Mouse (Mus musculus): ENCODE measurements at regions not wholly inside any gene's neighbourhood (a gene's known extent, or its start where the extent isn't known, plus 50 kb on each side); places are given as distances from the start of the nearest gene placed in this dataset.

DNA sequence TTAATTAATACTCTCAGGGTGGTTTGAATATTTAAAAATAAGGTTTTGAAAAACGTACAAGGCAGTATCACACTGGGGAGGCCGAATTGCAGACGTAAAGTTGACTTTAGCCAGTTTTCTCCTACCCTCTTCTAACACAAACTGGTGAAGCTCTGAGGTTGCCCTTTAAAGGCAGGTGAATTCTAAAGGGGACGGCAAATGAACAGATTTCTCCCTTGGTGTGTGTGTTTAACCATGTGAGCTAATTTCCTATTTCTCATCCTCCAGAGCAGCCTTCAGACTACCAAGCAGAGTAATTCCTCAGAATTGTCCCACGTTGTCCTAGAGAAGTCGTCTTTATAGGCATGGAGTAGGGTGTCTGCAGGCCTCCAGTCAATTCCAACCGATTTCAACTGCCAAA, 143.1 kb upstream of the Adgrl4 start:
- Histone ChIP-seq H3K9ac (ENCODE audit: low read length) (no peak overlapping the region), H3K4me2 (ENCODE audit: low read depth) (no peak overlapping the region), H3K36me3 (ENCODE audit: control insufficient read depth, insufficient read depth, low read length) (no peaks in the 10 kb centered on the region), H3K27ac (ENCODE audit: low read depth, low read length) (no peak overlapping the region), H3K4me3 (ENCODE audit: low read depth, low read length) (no peak overlapping the region), H3K27me3 (ENCODE audit: control insufficient read depth, insufficient read depth, low read length) (no peaks in the 10 kb centered on the region), H3K9me3 (ENCODE audit: control insufficient read depth, low read length) (no peaks in the 10 kb centered on the region), H3K4me1 (ENCODE audit: control insufficient read depth, insufficient read depth, low read length) (peaks cover 3% of the 10 kb centered on the region; the same call in 1 of the 2 replicates)
- DNase-seq (ENCODE audit: low spot score) (no peak), ATAC-seq (ENCODE audit: insufficient read depth, low FRiP score, low TSS enrichment) (no peak)
- WGBS: 76% methylated on average over 7 of the region's 7 CpGs

DNA sequence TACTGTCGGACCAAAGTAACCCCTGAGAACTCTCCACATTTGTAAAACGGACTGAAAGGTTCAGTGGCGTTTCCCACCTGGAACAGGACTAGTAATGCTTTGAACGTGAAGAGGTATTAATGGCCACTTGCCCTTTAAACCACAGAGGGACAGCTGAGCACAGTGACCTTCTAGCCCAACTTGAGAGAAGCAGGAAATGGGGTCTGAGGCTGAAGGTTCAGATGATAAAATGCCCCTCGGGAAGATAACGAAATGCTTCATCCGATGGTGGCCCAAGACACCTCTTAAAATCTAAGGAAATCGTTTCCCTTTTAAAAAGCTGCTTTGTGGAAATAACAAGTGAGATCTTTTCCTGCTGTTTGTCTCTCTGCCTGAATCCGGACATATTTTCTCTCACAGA, 142.7 kb upstream of the Adgrl4 start:
- no peaks in the 10 kb centered on the region for H3K36me3 ChIP-seq (ENCODE audit: control insufficient read depth, insufficient read depth, low read length)
- ATAC-seq (ENCODE audit: insufficient read depth, low FRiP score, low TSS enrichment): no peak
- no peak overlapping the region for H3K4me3 ChIP-seq (ENCODE audit: low read depth, low read length)
- H3K9ac ChIP-seq (ENCODE audit: low read length): no peak overlapping the region
- no peaks in the 10 kb centered on the region for H3K27me3 ChIP-seq (ENCODE audit: control insufficient read depth, insufficient read depth, low read length)
- H3K9me3 ChIP-seq (ENCODE audit: control insufficient read depth, low read length): no peaks in the 10 kb centered on the region
- 70% methylated on average over 9 of the region's 9 CpGs for WGBS
- no peak overlapping the region for H3K4me2 ChIP-seq (ENCODE audit: low read depth)
- DNase-seq (ENCODE audit: low spot score): no peak
- H3K27ac ChIP-seq (ENCODE audit: low read depth, low read length): no peak overlapping the region
- H3K4me1 ChIP-seq (ENCODE audit: control insufficient read depth, insufficient read depth, low read length): peaks cover 3% of the 10 kb centered on the region; the same call in 1 of the 2 replicates

DNA sequence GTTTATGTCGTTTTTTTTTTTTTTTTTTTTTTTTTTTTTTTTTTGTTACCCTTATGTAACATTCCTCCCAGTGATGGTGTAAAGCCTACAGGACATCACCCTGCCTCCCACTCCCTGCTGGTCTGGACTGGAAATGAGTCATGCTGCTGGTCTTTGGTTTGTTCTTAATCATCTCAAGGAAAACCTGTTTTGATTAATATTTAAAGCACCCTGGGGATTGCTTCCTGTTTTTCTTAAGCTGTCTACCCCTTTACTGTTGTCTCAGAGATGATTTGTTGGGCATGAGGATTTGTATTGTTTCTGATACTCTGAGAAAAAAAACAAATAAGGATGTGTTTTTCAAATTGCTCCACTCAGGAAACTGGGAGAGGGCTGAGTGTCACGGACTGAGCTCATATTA, 139.4 kb upstream of the Adgrl4 start:
- H3K9ac ChIP-seq (ENCODE audit: low read length): no peak overlapping the region
- peaks cover 3% of the 10 kb centered on the region; the same call in 1 of the 2 replicates for H3K4me1 ChIP-seq (ENCODE audit: control insufficient read depth, insufficient read depth, low read length)
- no peak overlapping the region for H3K4me2 ChIP-seq (ENCODE audit: low read depth)
- no peak overlapping the region for H3K4me3 ChIP-seq (ENCODE audit: low read depth, low read length)
- no peaks in the 10 kb centered on the region for H3K36me3 ChIP-seq (ENCODE audit: control insufficient read depth, insufficient read depth, low read length)
- no peak for ATAC-seq (ENCODE audit: insufficient read depth, low FRiP score, low TSS enrichment)
- no peak overlapping the region for H3K27ac ChIP-seq (ENCODE audit: low read depth, low read length)
- no peaks in the 10 kb centered on the region for H3K9me3 ChIP-seq (ENCODE audit: control insufficient read depth, low read length)
- WGBS: 73% methylated on average over 2 of the region's 2 CpGs
- DNase-seq (ENCODE audit: low spot score): no peak
- H3K27me3 ChIP-seq (ENCODE audit: control insufficient read depth, insufficient read depth, low read length): no peaks in the 10 kb centered on the region

DNA sequence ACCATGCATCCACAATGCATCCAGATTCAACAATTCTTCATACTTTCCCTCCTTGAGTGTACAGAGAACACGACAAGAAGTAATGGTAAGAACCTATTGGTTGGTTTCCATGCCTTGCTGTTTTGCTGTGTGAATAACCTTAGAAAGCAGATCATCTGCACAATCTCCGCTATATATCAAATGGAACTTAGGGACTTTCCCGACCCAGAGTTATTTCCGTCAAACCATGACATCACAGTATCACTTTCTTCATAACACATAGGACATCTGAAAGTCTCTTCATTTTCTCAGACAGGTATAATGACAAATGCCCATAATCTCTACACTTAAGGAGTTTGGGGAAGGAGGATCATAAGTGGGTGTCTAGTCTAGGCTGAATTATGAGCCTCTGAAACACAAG, 132.3 kb upstream of the Adgrl4 start:
- Histone ChIP-seq H3K4me1 (ENCODE audit: control insufficient read depth, insufficient read depth, low read length) (no peaks in the 10 kb centered on the region), H3K27me3 (ENCODE audit: control insufficient read depth, insufficient read depth, low read length) (no peaks in the 10 kb centered on the region), H3K27ac (ENCODE audit: low read depth, low read length) (no peak overlapping the region), H3K9me3 (ENCODE audit: control insufficient read depth, low read length) (no peaks in the 10 kb centered on the region), H3K36me3 (ENCODE audit: control insufficient read depth, insufficient read depth, low read length) (no peaks in the 10 kb centered on the region), H3K4me3 (ENCODE audit: low read depth, low read length) (no peak overlapping the region), H3K9ac (ENCODE audit: low read length) (no peak overlapping the region), H3K4me2 (ENCODE audit: low read depth) (no peak overlapping the region)
- no peak for ATAC-seq (ENCODE audit: insufficient read depth, low FRiP score, low TSS enrichment)
- no peak for DNase-seq (ENCODE audit: low spot score)
- WGBS: 94% methylated on average over 4 of the region's 4 CpGs

DNA sequence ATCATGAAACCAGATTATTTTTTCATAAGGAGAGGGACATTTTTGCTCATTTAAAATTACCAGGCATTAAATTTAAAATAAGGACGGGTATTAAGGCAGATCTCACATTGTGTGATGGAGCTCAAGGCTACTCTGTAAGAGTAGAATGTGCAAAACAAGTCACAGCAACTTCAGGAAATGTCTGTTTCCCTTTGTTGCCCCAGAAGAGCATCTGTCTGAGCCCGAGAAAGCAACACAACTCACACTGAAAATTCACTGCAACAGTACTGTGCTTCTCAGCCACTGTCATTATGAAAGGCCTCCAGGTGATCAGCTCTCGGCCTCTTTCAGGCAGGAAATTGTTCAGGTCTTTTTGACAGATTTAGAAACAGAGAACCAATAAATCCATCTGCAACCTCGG, 129.7 kb upstream of the Adgrl4 start:
- H3K27ac ChIP-seq (ENCODE audit: low read depth, low read length): no peak overlapping the region
- DNase-seq (ENCODE audit: low spot score) (no peak), ATAC-seq (ENCODE audit: insufficient read depth, low FRiP score, low TSS enrichment) (no peak; the same call in 1 of the 2 replicates)
- H3K36me3 ChIP-seq (ENCODE audit: control insufficient read depth, insufficient read depth, low read length): no peaks in the 10 kb centered on the region
- H3K9me3 ChIP-seq (ENCODE audit: control insufficient read depth, low read length): no peaks in the 10 kb centered on the region
- H3K4me2 ChIP-seq (ENCODE audit: low read depth): no peak overlapping the region
- H3K27me3 ChIP-seq (ENCODE audit: control insufficient read depth, insufficient read depth, low read length): no peaks in the 10 kb centered on the region
- 60% methylated on average over 4 of the region's 4 CpGs for WGBS
- H3K9ac ChIP-seq (ENCODE audit: low read length): no peak overlapping the region
- no peaks in the 10 kb centered on the region for H3K4me1 ChIP-seq (ENCODE audit: control insufficient read depth, insufficient read depth, low read length)
- no peak overlapping the region for H3K4me3 ChIP-seq (ENCODE audit: low read depth, low read length)

DNA sequence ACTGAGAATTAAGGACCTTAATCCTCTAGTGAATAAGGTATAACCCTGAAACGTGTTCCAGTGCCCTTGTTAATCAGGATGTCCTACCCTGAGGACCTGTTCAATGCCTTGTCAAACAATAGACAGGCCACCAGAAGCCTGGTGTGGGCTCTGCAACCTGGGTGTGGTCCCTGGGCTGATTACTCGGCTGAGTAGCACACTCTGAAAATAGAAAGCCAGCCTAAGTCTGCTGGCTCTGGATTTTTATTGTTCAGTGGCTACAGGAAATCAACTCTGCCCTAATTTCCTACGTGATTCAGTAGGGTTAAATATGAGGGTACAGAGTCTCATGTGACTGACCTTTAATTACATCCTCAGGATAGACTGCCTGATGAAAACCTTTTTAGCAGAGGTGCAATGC, 113.9 kb upstream of the Adgrl4 start:
- Histone ChIP-seq H3K4me1 (ENCODE audit: control insufficient read depth, insufficient read depth, low read length) (no peaks in the 10 kb centered on the region), H3K27me3 (ENCODE audit: control insufficient read depth, insufficient read depth, low read length) (no peaks in the 10 kb centered on the region), H3K4me2 (ENCODE audit: low read depth) (no peak overlapping the region), H3K4me3 (ENCODE audit: low read depth, low read length) (no peak overlapping the region), H3K36me3 (ENCODE audit: control insufficient read depth, insufficient read depth, low read length) (no peaks in the 10 kb centered on the region), H3K9me3 (ENCODE audit: control insufficient read depth, low read length) (no peaks in the 10 kb centered on the region), H3K9ac (ENCODE audit: low read length) (no peak overlapping the region), H3K27ac (ENCODE audit: low read depth, low read length) (no peak overlapping the region)
- ATAC-seq (ENCODE audit: insufficient read depth, low FRiP score, low TSS enrichment): no peak
- 52% methylated on average over 3 of the region's 3 CpGs for WGBS
- DNase-seq (ENCODE audit: low spot score): no peak

DNA sequence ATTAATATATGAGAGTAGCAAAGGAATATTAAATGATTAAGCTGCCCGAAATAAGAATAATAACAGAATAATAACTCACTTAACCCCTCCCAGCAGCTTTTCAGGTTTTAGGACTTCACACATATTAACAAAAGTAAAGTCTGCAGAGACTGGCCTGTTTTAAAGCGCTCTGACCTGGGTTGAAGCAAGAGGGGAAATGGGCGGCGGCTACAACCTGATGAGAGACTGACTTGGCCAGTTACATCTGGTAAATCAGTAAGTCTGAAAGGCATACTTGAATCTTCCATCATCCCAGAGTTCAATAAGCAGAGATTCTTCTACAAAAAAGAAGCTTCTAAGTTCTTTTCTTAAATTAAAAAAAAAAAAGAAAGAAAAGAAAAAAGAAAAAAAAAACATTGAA, 107.9 kb upstream of the Adgrl4 start:
- no peak overlapping the region for H3K4me2 ChIP-seq (ENCODE audit: low read depth)
- H3K4me1 ChIP-seq (ENCODE audit: control insufficient read depth, insufficient read depth, low read length): no peaks in the 10 kb centered on the region
- WGBS: 79% methylated on average over 4 of the region's 4 CpGs
- H3K4me3 ChIP-seq (ENCODE audit: low read depth, low read length): no peak overlapping the region
- no peaks in the 10 kb centered on the region for H3K9me3 ChIP-seq (ENCODE audit: control insufficient read depth, low read length)
- no peaks in the 10 kb centered on the region for H3K27me3 ChIP-seq (ENCODE audit: control insufficient read depth, insufficient read depth, low read length)
- DNase-seq (ENCODE audit: low spot score) (no peak), ATAC-seq (ENCODE audit: insufficient read depth, low FRiP score, low TSS enrichment) (no peak)
- H3K36me3 ChIP-seq (ENCODE audit: control insufficient read depth, insufficient read depth, low read length): no peaks in the 10 kb centered on the region
- no peak overlapping the region for H3K27ac ChIP-seq (ENCODE audit: low read depth, low read length)
- H3K9ac ChIP-seq (ENCODE audit: low read length): no peak overlapping the region

DNA sequence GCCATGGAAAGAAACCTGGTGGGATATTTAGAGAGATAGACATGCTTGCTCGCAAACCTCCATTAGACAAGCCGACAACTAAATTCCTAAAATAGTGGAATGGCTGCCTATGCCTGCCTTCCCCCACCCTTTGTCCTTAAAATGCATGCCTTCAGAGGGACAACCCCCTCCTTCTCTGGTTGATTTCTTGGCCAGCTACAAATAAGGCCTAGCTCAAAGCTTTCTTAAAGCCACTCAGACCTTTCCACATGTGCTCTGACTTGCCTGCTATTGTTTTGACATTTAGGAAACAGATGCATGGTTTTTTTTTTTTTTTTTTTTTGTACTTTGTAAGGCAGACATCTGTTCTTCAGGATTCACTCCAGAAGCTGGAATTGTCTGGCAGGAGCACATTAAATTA, 105.8 kb upstream of the Adgrl4 start:
- H3K36me3 ChIP-seq (ENCODE audit: control insufficient read depth, insufficient read depth, low read length): no peaks in the 10 kb centered on the region
- H3K27ac ChIP-seq (ENCODE audit: low read depth, low read length): no peak overlapping the region
- H3K9me3 ChIP-seq (ENCODE audit: control insufficient read depth, low read length): no peaks in the 10 kb centered on the region
- H3K4me2 ChIP-seq (ENCODE audit: low read depth): no peak overlapping the region
- H3K4me3 ChIP-seq (ENCODE audit: low read depth, low read length): no peak overlapping the region
- no peak overlapping the region for H3K9ac ChIP-seq (ENCODE audit: low read length)
- ATAC-seq (ENCODE audit: insufficient read depth, low FRiP score, low TSS enrichment): no peak
- WGBS: 60% methylated on average over 2 of the region's 2 CpGs
- H3K4me1 ChIP-seq (ENCODE audit: control insufficient read depth, insufficient read depth, low read length): no peaks in the 10 kb centered on the region
- DNase-seq (ENCODE audit: low spot score): no peak
- no peaks in the 10 kb centered on the region for H3K27me3 ChIP-seq (ENCODE audit: control insufficient read depth, insufficient read depth, low read length)

DNA sequence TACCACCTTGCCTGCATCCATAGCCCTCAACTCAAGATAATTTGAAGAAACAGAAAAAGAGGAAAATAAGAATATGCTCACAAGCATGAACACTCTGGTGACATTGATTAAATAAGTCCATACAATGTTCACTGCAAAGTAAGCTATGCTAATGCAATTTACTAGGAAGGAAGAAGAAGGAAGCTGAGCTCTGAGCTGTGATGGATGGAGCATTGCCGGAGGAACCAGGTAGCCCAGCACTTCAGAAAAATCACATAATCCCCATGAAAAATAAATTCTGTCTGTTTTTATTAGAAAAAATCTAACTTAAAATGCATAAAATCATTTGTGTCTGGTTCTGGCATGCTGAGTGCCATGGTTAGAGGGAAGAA, 105.4 kb upstream of the Adgrl4 start:
- Histone ChIP-seq H3K27me3 (ENCODE audit: control insufficient read depth, insufficient read depth, low read length) (no peaks in the 10 kb centered on the region), H3K27ac (ENCODE audit: low read depth, low read length) (no peak overlapping the region), H3K36me3 (ENCODE audit: control insufficient read depth, insufficient read depth, low read length) (no peaks in the 10 kb centered on the region), H3K9ac (ENCODE audit: low read length) (no peak overlapping the region), H3K9me3 (ENCODE audit: control insufficient read depth, low read length) (no peaks in the 10 kb centered on the region), H3K4me2 (ENCODE audit: low read depth) (no peak overlapping the region), H3K4me1 (ENCODE audit: control insufficient read depth, insufficient read depth, low read length) (no peaks in the 10 kb centered on the region), H3K4me3 (ENCODE audit: low read depth, low read length) (no peak overlapping the region)
- ATAC-seq (ENCODE audit: insufficient read depth, low FRiP score, low TSS enrichment) (no peak), DNase-seq (ENCODE audit: low spot score) (no peak)
- 61% methylated on average over 1 of the region's 1 CpGs for WGBS
